Mouse (Mus musculus): Measurements from ENCODE around the gene Gdf5.
A peak's percentile ranks its signal among the peaks of the same experiment; 100 is the strongest.

Gdf5 gene

GRCm38 (mm10) chr2:155945124-155945523 is at the start of gene Gdf5:
Gdf5 (minus strand) TSS chr2:155945367.
- no peak for DNase-seq (ENCODE audit: low read depth, low spot score)

GRCm38 (mm10) chr2:155991863-155992321 is 46.7 kb upstream of the Gdf5 start:
- no peak for DNase-seq (ENCODE audit: low read depth, low spot score)

GRCm38 (mm10) chr2:155991151-155991550 is 46.0 kb upstream of the Gdf5 start:
- DNase-seq (ENCODE audit: low read depth, low spot score) = no peak

- peak; percentile 24 for DNase-seq (ENCODE audit: low read depth, low spot score)
These were observed 43.9 kb upstream of the Gdf5 start for GRCm38 (mm10) chr2:155989085-155989484.

- DNase-seq (ENCODE audit: low read depth, low spot score) = no peak
These were observed 42.0 kb upstream of the Gdf5 start for GRCm38 (mm10) chr2:155987131-155987530.

GRCm38 (mm10) chr2:155985776-155986175 is 40.6 kb upstream of the Gdf5 start:
- DNase-seq (ENCODE audit: low read depth, low spot score) = no peak

GRCm38 (mm10) chr2:155979328-155979991 is 34.3 kb upstream of the Gdf5 start:
- DNase-seq (ENCODE audit: low read depth, low spot score) = no peak

GRCm38 (mm10) chr2:155974087-155974731 is 29.0 kb upstream of the Gdf5 start:
- no peak for DNase-seq (ENCODE audit: low read depth, low spot score)

- peak; percentile 51 for DNase-seq (ENCODE audit: low read depth, low spot score)
These were observed 28.2 kb upstream of the Gdf5 start for GRCm38 (mm10) chr2:155973348-155973747.

GRCm38 (mm10) chr2:155962991-155963390 is 17.8 kb upstream of the Gdf5 start:
- peak; percentile 56 for DNase-seq (ENCODE audit: low read depth, low spot score)

- DNase-seq (ENCODE audit: low read depth, low spot score) = no peak
These were observed 16.7 kb upstream of the Gdf5 start for GRCm38 (mm10) chr2:155961862-155962261.

- no peak for DNase-seq (ENCODE audit: low read depth, low spot score)
These were observed 14.8 kb upstream of the Gdf5 start for GRCm38 (mm10) chr2:155959981-155960380.

GRCm38 (mm10) chr2:155956134-155957059 is 11.2 kb upstream of the Gdf5 start, which contains the start of gene Cep250:
Cep250 (plus strand) TSS chr2:155956458.
- DNase-seq (ENCODE audit: low read depth, low spot score) = peak; percentile 84

GRCm38 (mm10) chr2:155952006-155952405 is 6.8 kb upstream of the Gdf5 start:
- DNase-seq (ENCODE audit: low read depth, low spot score) = no peak

GRCm38 (mm10) chr2:155949362-155949761 is 4.2 kb upstream of the Gdf5 start:
- no peak for DNase-seq (ENCODE audit: low read depth, low spot score)

- DNase-seq (ENCODE audit: low read depth, low spot score) = no peak
These were observed 2.3 kb upstream of the Gdf5 start for GRCm38 (mm10) chr2:155947390-155948002.

GRCm38 (mm10) chr2:155946499-155946898 is 1.3 kb upstream of the Gdf5 start:
- DNase-seq (ENCODE audit: low read depth, low spot score) = no peak

- no peak for DNase-seq (ENCODE audit: low read depth, low spot score)
These were observed 902 bp upstream of the Gdf5 start for GRCm38 (mm10) chr2:155946069-155946468.

- DNase-seq (ENCODE audit: low read depth, low spot score) = no peak
These were observed 413 bp upstream of the Gdf5 start for GRCm38 (mm10) chr2:155945580-155945979.

GRCm38 (mm10) chr2:155944685-155945084 is 482 bp downstream of the Gdf5 start:
- DNase-seq (ENCODE audit: low read depth, low spot score) = no peak

- no peak for DNase-seq (ENCODE audit: low read depth, low spot score)
These were observed 1.7 kb downstream of the Gdf5 start for GRCm38 (mm10) chr2:155943463-155943862.
